Comparison of ENCODE assay signal across 8 mouse cellular contexts in the genomic region with DNA sequence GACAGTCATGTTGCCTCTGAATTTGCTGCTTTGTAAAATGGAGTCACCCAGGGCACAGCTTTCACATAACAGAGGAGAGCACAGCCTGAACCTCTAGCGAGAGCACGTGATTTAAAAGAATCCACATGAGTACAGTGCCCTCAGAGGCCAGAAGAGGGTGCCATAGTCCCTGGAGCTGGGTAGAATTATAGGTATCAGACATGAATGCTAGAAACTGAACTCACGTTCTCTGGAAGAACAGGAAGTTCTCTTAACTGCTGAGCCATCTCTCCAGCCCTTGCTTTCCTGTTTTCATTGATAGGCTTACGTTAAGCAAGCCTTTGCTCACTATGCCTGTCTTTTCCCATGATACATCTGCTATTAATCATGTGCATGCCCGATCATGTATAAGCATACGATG.
A peak's percentile ranks its signal among the peaks of the same experiment; 100 is the strongest.
DNase-seq lines count a peak whose midpoint lies in the region; ATAC-seq and TF ChIP-seq lines count a peak whose summit lies in the region.

No protein-coding gene starts in this region.

- peak; percentile 90 for TF ChIP-seq CTCF in layer of hippocampus, adult 2 months (conservative IDR thresholded peaks at IDR 0.05)
- TF ChIP-seq CTCF in thymus, adult 2 months (IDR thresholded peaks at IDR 0.05; ENCODE audit: borderline replicate concordance, control insufficient read depth, extremely low read depth, insufficient read depth, low read length, poor library complexity), result no peak

- H3K9me3 ChIP-seq in embryonic facial prominence, embryonic 14.5 days (ENCODE audit: control insufficient read depth, low read length), result no peaks in the 10 kb centered on the region
- H3K9me3 ChIP-seq in lung, embryonic 15.5 days, result no peaks in the 10 kb centered on the region

- H3K27ac ChIP-seq in embryonic facial prominence, embryonic 14.5 days (replicated peaks; ENCODE audit: low read depth, low read length), result no peak overlapping the region
- H3K27ac ChIP-seq in layer of hippocampus, adult 2 months, result no peak overlapping the region
- H3K27ac ChIP-seq in lung, embryonic 15.5 days, result no peak overlapping the region
- no peak overlapping the region for H3K27ac ChIP-seq in thymus, adult 2 months (ENCODE audit: control insufficient read depth, insufficient read depth, low read length)

- H3K9ac ChIP-seq in embryonic facial prominence, embryonic 14.5 days (ENCODE audit: low read depth, low read length), result no peak overlapping the region
- no peak overlapping the region for H3K9ac ChIP-seq in lung, embryonic 15.5 days

- intact Hi-C loops in heart, postnatal 14 days (cut with DNase I), result loop anchor here (1.0 to 10.0 kb wide), 3 partner anchors 132 to 444 kb away; no protein-coding TSS in a partner anchor

- H3K4me3 ChIP-seq in embryonic facial prominence, embryonic 14.5 days (ENCODE audit: low read depth, low read length), result no peak overlapping the region
- no peak overlapping the region for H3K4me3 ChIP-seq in layer of hippocampus, adult 2 months
- no peak overlapping the region for H3K4me3 ChIP-seq in lung, embryonic 15.5 days
- H3K4me3 ChIP-seq in thymus, adult 2 months (ENCODE audit: control insufficient read depth, insufficient read depth, low read length), result no peak overlapping the region

- ATAC-seq in embryonic facial prominence, embryonic 14.5 days (ENCODE audit: low read depth), result peak; percentile 86
- ATAC-seq in lung, embryonic 15.5 days (ENCODE audit: borderline replicate concordance, extremely low read depth, low FRiP score, low TSS enrichment), result peak; percentile 76; the same call in 1 of the 2 replicates

- H3K36me3 ChIP-seq in embryonic facial prominence, embryonic 14.5 days (ENCODE audit: control insufficient read depth, insufficient read depth, low read length), result no peaks in the 10 kb centered on the region
- H3K36me3 ChIP-seq in lung, embryonic 15.5 days, result no peaks in the 10 kb centered on the region
- H3K36me3 ChIP-seq in thymus, adult 2 months (ENCODE audit: control insufficient read depth, insufficient read depth, low read length), result no peaks in the 10 kb centered on the region

- no peaks in the 10 kb centered on the region for H3K27me3 ChIP-seq in embryonic facial prominence, embryonic 14.5 days (replicated peaks; ENCODE audit: control insufficient read depth, insufficient read depth, low read length)
- no peaks in the 10 kb centered on the region for H3K27me3 ChIP-seq in lung, embryonic 15.5 days
- no peaks in the 10 kb centered on the region for H3K27me3 ChIP-seq in thymus, adult 2 months (ENCODE audit: control insufficient read depth, insufficient read depth, low read length)

- peak; percentile 94 for DNase-seq in CD4-positive, CD25-positive, alpha-beta regulatory T cell, adult 2 months (ENCODE audit: low read depth, low spot score)
- peak; percentile 54 for DNase-seq in adrenal gland, postnatal 25 days
- DNase-seq in embryonic facial prominence, embryonic 14.5 days (ENCODE audit: low spot score), result peak; percentile 67
- DNase-seq in heart, postnatal 14 days, result peak; percentile 50 to 74
- peak; percentile 65 to 75 for DNase-seq in layer of hippocampus, adult 2 months (ENCODE audit: low spot score in 2 of 2)
- DNase-seq in ovary, postnatal 10 days (ENCODE audit: low spot score), result peak; percentile 7
- DNase-seq in thymus, adult 2 months, result peak; percentile 90

- no peaks in the 10 kb centered on the region for H3K4me1 ChIP-seq in embryonic facial prominence, embryonic 14.5 days (ENCODE audit: control insufficient read depth, insufficient read depth, low read length)
- H3K4me1 ChIP-seq in lung, embryonic 15.5 days, result no peaks in the 10 kb centered on the region; the same call in 1 of the 2 replicates
- no peaks in the 10 kb centered on the region; the same call in 1 of the 2 replicates for H3K4me1 ChIP-seq in thymus, adult 2 months (replicated peaks; ENCODE audit: control insufficient read depth, insufficient read depth, low read length)

- TF ChIP-seq POLR2A in thymus, adult 2 months (IDR thresholded peaks at IDR 0.05; ENCODE audit: control insufficient read depth, extremely low read depth, insufficient read depth, low read length, poor library complexity), result no peak

- H3K4me2 ChIP-seq in embryonic facial prominence, embryonic 14.5 days (ENCODE audit: low read depth, low read length), result no peak overlapping the region
- no peak overlapping the region for H3K4me2 ChIP-seq in lung, embryonic 15.5 days

- 33% methylated on average over 6 of the region's 6 CpGs for WGBS in embryonic facial prominence, embryonic 14.5 days
- 43% methylated on average over 6 of the region's 6 CpGs for WGBS in lung, embryonic 15.5 days
- WGBS in thymus, adult 2 months, result 14% methylated on average over 6 of the region's 6 CpGs

Comparison
In these comparisons a context has a peak if more than half of its experiments do, and no peak if none do; other contexts are left out.
1. DNase-seq: peak in every context shown above with its lines; median percentile 94 in CD4-positive, CD25-positive, alpha-beta regulatory T cell, adult 2 months; 90 in thymus, adult 2 months; 70 in layer of hippocampus, adult 2 months; 67 in embryonic facial prominence, embryonic 14.5 days; 62 in heart, postnatal 14 days; 54 in adrenal gland, postnatal 25 days; 7 in ovary, postnatal 10 days.